Mouse (Mus musculus) CD4-positive, CD25-positive, alpha-beta regulatory T cell, adult 4 months (primary cell): ENCODE measurements around the gene Ninj2. TPM values are rescaled to one million over a fixed set of nuclear protein-coding genes. Genes with fewer than 3 reads are reported as not detected.
A peak's percentile ranks its signal among the peaks of the same experiment; 100 is the strongest.

Experiments used
- ATAC-seq: one replicate; pipeline ENCODE4 v1.8.0; 2017
- polyA plus RNA-seq, 2 experiments: library from polyadenylated mRNA; unstranded; fragments of 100-300 nt; shearing (Covaris generic); gene quantifications; one replicate each; pipeline ENCODE4 v1.2.1; 2017

The Ninj2 gene
- polyA plus RNA-seq, 2 experiments from 2014 or later: 1.2 to 2.3 TPM

GRCm38 (mm10) chr6:120094091-120094776 is 1.1 kb downstream of the Ninj2 start:
- ATAC-seq: no peak

- ATAC-seq: no peak
These were observed 1.9 kb downstream of the Ninj2 start for GRCm38 (mm10) chr6:120095096-120095495.

GRCm38 (mm10) chr6:120095501-120095900 is 2.4 kb downstream of the Ninj2 start:
- no peak for ATAC-seq

- no peak for ATAC-seq
These were observed 6.2 kb downstream of the Ninj2 start for GRCm38 (mm10) chr6:120099392-120099791.

GRCm38 (mm10) chr6:120101221-120101620 is 8.1 kb downstream of the Ninj2 start:
- ATAC-seq: no peak

- no peak for ATAC-seq
These were observed 8.8 kb downstream of the Ninj2 start for GRCm38 (mm10) chr6:120101996-120102395.

GRCm38 (mm10) chr6:120103104-120103503 is 10.0 kb downstream of the Ninj2 start:
- no peak for ATAC-seq

GRCm38 (mm10) chr6:120105055-120105454 is 11.9 kb downstream of the Ninj2 start:
- no peak for ATAC-seq

GRCm38 (mm10) chr6:120107586-120107985 is 14.4 kb downstream of the Ninj2 start:
- ATAC-seq: no peak

- no peak for ATAC-seq
These were observed 14.9 kb downstream of the Ninj2 start for GRCm38 (mm10) chr6:120108061-120108460.

- ATAC-seq: no peak
These were observed 16.0 kb downstream of the Ninj2 start for GRCm38 (mm10) chr6:120109173-120109572.

- no peak for ATAC-seq
These were observed 16.8 kb downstream of the Ninj2 start for GRCm38 (mm10) chr6:120109932-120110331.

- ATAC-seq: no peak
These were observed 17.7 kb downstream of the Ninj2 start for GRCm38 (mm10) chr6:120110738-120111409.

- no peak for ATAC-seq
These were observed 18.2 kb downstream of the Ninj2 start for GRCm38 (mm10) chr6:120111410-120111783.

GRCm38 (mm10) chr6:120111984-120112803 is 19.0 kb downstream of the Ninj2 start:
- peak; percentile 77 for ATAC-seq

- no peak for ATAC-seq
These were observed 20.7 kb downstream of the Ninj2 start for GRCm38 (mm10) chr6:120113856-120114255.

GRCm38 (mm10) chr6:120114271-120114670 is 21.1 kb downstream of the Ninj2 start:
- no peak for ATAC-seq

- peak; percentile 5 for ATAC-seq
These were observed 21.5 kb downstream of the Ninj2 start for GRCm38 (mm10) chr6:120114698-120115097.

- no peak for ATAC-seq
These were observed 22.3 kb downstream of the Ninj2 start for GRCm38 (mm10) chr6:120115443-120115842.

GRCm38 (mm10) chr6:120119824-120120223 is 26.7 kb downstream of the Ninj2 start:
- ATAC-seq: peak; percentile 55

GRCm38 (mm10) chr6:120124688-120125087 is 31.5 kb downstream of the Ninj2 start:
- peak; percentile 79 for ATAC-seq

- no peak for ATAC-seq
These were observed 33.3 kb downstream of the Ninj2 start for GRCm38 (mm10) chr6:120126456-120126855.

- no peak for ATAC-seq
These were observed 34.2 kb downstream of the Ninj2 start for GRCm38 (mm10) chr6:120127321-120127720.
